Mouse (Mus musculus) heart, adult 8-10 months (tissue): Measurements from ENCODE around the gene Bcl2l15. TPM values are rescaled to one million over a fixed set of nuclear protein-coding genes. Genes with fewer than 3 reads are reported as not detected.
A peak's percentile ranks its signal among the peaks of the same experiment; 100 is the strongest.
"Not testable (repeated sequence)": the region's sequence is repeated elsewhere in the genome, so short reads cannot be mapped to it uniquely, and the experiment has no call there.

Experiments used
- DNase-seq: peaks from one replicate; pipeline ENCODE4 v3.0.0; 2022; ENCODE audit warnings: low spot score
- total RNA-seq, 4 experiments: library from RNA; stranded (reverse); gene quantifications; 2 replicates each; pipeline ENCODE4 v1.2.4; 2022

Gene Bcl2l15
- not detected for total RNA-seq

- DNase-seq: no peak
Measured at GRCm38 (mm10) chr3:103832426-103832825, at the start of gene Bcl2l15. Gene Bcl2l15 (plus strand): TSS chr3:103832601.

- DNase-seq: no peak
Measured at GRCm38 (mm10) chr3:103782844-103783609, 49.4 kb upstream of the Bcl2l15 start.

GRCm38 (mm10) chr3:103787225-103787624, 45.2 kb upstream of the Bcl2l15 start:
- DNase-seq: no peak

DNA sequence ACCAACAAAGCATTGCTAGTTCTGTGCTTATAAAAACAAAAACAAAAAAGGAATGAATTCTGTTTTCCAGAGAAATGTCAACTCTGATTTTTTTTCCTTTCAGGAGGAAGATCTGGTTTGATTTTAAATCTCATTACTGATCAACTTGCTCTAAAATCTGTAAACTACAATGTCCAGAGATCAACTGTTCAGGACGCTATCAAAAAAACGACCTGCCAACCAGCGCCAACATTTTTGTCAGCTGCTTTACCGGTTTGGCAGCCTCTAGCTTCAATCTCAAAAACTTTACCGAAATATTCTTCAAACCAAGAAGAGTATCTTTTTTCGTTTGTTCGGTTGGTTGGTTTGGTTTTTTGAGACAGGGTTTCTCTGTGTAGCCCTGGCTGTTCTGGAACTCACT, 43.3 kb upstream of the Bcl2l15 start:
- DNase-seq: no peak

GRCm38 (mm10) chr3:103789891-103790345, 42.5 kb upstream of the Bcl2l15 start:
- peak; percentile 64 for DNase-seq

GRCm38 (mm10) chr3:103790346-103791145, 41.9 kb upstream of the Bcl2l15 start:
- no peak for DNase-seq

DNA sequence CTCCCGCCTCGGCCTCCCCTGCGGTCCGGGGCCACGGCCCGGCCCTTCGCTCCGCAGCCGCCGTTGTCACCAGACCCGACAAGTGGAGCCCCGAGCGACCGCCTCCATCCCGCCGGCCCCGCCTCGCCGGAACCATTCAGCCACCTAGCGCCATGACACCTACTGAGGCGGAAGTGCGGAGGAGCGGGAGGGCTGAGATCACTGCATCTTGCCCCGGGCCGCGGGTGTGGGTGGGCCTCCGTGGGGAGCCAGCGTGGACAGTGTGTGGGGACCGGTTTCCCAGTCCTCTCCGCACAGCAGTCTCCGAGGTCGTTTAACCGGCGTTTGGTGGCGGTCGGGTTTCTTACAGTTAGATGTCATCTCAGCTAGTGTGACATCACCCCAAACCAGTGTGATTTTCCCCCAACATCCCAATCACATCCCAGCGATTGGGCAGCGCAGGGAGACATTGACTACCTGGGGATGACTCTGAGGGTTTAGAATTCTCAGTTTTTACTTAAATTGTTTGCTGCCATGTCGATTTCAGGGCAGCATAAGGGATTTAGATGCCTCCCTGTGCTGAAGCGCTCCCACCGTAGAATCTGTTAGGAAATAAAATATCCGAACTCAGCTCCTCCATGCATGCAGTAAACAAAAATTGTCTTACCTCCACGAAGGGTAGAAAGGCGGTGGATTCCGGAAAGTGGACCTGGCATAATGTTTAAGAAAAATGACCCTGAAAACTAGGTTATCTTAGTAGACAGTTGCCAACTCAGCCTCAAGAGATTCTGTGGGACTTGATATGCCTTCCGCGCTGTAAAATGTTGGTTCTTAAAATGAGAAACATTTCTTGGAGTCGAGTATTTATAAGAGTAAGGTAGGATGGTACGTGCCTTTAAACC, 40.9 kb upstream of the Bcl2l15 start, which contains the start of gene Hipk1:
Gene Hipk1, minus strand, starts transcription at position 334 of the 881 bp plus-strand sequence.
- peak; percentile 95 for DNase-seq

- not testable (repeated sequence) for DNase-seq
Measured at GRCm38 (mm10) chr3:103792111-103792406, 40.3 kb upstream of the Bcl2l15 start.

DNA sequence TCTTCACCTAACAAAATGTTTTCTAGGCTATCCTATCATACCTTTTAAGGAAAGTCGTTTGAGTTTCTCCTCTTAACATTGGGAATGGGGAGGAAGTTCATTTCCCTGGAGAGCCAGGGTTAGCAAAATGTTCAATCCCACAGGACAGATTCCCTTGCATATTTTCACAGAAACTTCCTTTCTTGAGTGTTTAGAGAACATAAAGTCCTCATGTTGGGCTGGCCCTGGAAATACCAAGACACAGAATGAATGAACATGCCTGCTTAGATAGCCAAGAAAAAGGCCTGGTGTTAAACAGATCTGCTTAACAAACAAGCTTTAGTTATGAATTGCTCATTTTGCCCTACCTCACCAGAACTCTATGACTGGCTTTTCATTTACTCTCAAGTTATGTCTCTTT, 39.8 kb upstream of the Bcl2l15 start:
- peak; percentile 78 for DNase-seq

GRCm38 (mm10) chr3:103796389-103796788, 36.0 kb upstream of the Bcl2l15 start:
- no peak for DNase-seq

- DNase-seq: no peak
Measured at GRCm38 (mm10) chr3:103799507-103799906, 32.9 kb upstream of the Bcl2l15 start.

DNA sequence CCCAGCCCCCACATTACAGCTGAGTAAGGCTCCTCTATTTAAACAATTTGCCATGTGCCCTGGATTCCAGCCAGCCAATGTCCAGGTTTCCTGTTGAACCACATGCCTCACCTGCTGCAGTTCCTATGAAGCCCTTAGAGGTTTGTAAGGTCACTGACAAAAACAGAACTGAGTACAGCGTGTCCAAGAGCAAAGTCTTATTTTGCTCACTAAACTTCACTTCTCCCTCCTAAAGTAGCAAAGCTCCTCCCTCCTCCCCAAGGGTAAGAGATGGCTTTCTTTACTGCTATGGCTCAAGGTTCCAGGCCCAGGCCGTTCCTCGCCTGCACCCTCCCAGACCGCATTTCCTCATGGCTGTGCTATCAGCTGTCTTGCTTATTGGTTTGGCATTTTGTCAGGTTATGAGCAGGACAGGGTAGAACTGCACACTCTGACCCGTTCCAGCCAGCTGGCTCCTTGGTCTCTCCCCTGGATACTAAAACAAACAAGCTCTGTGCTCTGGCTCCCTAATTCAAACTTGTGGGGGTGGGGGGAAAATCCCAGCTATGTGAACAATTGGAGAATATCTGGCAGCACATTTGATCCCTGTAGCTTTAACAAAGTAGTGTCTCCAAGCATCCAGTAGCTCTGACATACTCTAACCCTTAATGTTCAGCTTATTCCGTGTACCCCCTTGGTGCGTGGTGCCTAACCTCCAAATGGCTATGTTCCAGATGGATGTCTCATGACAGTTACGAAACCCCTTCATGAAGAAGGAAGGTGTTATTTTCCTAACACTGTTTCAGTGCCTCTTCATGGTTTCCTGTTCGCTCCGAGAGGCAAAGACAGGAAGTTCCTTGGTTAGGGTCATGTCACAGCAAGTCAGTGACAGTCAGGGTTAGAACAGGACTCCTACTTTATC, 30.5 kb upstream of the Bcl2l15 start:
- DNase-seq: peak; percentile 94

- DNase-seq: no peak
Measured at GRCm38 (mm10) chr3:103802861-103803260, 29.5 kb upstream of the Bcl2l15 start.

GRCm38 (mm10) chr3:103805671-103806070, 26.7 kb upstream of the Bcl2l15 start:
- no peak for DNase-seq

DNA sequence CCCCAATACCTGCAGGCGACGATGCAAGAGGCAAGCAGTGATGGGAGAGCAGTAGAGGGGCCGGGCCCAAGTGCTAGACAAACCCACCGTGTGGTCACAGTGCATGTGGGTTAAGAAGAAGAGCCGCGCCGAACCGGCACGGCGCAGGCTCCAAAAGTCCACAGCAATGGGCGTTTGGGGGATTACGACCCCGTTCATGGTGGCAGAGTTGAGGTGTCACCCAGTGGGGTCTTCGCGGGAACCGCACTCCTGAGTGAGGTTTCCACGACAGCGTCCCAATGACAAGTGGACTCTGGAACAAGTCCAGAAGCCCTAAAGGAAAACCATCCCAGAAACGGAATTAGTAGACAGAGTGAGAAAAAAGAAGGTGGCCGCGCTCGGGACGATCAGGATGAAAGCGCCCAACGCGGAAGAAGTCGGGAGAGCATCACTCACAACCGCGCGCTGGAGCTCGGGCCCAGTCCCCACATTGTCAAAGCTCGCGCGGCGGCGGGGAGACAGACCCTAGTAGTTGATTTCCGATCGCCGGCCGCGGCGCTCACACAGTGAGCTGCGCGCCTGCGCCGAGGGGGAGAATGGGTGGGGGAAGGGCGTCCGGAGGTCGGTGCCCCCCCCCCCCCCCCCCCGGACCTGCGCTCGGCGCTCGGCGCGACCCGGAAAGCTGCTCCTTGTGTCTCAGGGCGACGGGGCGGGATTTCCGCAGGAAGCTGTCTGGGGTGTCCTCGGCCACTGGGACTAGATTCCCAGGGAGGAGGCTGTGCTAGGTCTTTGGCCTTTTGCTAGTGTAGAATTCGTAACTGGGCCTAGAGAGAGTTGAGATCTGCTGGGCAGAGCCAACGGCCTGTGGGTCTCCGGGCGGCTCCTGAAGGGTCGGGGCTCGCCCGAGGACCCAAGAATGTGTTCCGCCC, 23.3 kb upstream of the Bcl2l15 start, which contains the start of the genes Dclre1b, Ap4b1 and Gm43064:
Gene Dclre1b, minus strand, starts transcription at position 554 of the 908 bp plus-strand sequence.
Gene Ap4b1, plus strand, starts transcription at position 630 of the 908 bp plus-strand sequence.
Gene Gm43064, plus strand, starts transcription at position 683 of the 908 bp plus-strand sequence.
- DNase-seq: peak; percentile 90

- DNase-seq: no peak
Measured at GRCm38 (mm10) chr3:103809799-103810150, 22.6 kb upstream of the Bcl2l15 start.

- DNase-seq: no peak
Measured at GRCm38 (mm10) chr3:103810967-103811366, 21.4 kb upstream of the Bcl2l15 start.

DNA sequence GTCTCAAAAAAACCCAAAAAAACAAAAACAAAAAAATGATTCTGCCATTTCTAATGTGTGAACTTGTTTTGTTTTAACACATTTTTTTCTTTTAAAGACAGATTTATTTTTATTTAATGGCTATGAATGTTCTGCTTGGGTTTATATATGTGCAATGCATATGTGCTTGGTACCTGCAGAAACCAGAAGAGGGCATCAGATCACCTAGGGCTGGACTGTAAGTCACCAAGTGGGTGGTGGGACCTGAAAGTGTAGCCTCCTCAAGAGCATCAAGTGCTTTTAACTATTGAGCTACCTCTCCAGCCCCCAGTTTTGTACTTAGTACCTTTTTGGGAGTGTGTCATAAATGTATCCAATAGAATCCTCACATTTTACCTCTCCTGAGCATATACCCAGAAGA, 4.9 kb upstream of the Bcl2l15 start:
- no peak for DNase-seq

DNA sequence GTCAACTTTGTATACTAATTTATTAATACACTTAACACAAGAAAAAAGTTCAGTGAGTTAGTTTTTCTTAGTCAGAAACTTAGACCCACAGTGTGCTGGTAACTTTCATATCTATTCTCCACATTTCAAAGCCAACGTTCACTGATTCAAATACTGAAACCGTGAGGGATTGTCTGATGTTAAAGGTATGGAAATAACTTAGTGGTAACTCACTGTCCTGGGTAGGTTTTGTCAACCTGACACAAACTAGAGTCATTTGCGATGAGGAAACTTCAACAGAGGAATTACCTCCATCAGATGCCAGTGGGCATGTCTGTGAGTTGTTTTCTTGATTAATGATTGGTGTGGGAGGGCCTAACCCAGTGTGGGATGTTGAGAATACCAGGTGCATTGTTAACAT, 3.4 kb upstream of the Bcl2l15 start:
- no peak for DNase-seq
